Mouse (Mus musculus) heart, embryonic 10.5 days (tissue): ENCODE data around the gene Mgme1. TPM values are rescaled to one million over a fixed set of nuclear protein-coding genes. Genes with fewer than 3 reads are reported as not detected.

Source experiments
- DNase-seq: peaks from one replicate; pipeline ENCODE4 v3.0.0-alpha.2; 2017; ENCODE audit warnings: low spot score
- H3K27ac ChIP-seq: fragments of 300-500 bp; sonication (generic); 2 replicates; pipeline ENCODE4 v1.5.1; 2016; ENCODE audit warnings: mild to moderate bottlenecking
- H3K27me3 ChIP-seq: fragments of 300-500 bp; sonication (generic); 2 replicates; pipeline ENCODE4 v1.6.1; 2016; ENCODE audit warnings: mild to moderate bottlenecking; ENCODE audit not compliant: poor library complexity, insufficient read depth, severe bottlenecking
- H3K36me3 ChIP-seq: fragments of 300-500 bp; sonication (generic); 2 replicates; pipeline ENCODE4 v1.6.1; 2016; ENCODE audit warnings: mild to moderate bottlenecking, moderate library complexity
- H3K4me1 ChIP-seq: fragments of 300-500 bp; sonication (generic); 2 replicates; pipeline ENCODE4 v1.6.1; 2016; ENCODE audit warnings: mild to moderate bottlenecking
- H3K4me3 ChIP-seq: fragments of 300-500 bp; sonication (generic); 2 replicates; pipeline ENCODE4 v1.5.1; 2016; ENCODE audit warnings: mild to moderate bottlenecking, moderate library complexity
- H3K9me3 ChIP-seq: fragments of 300-500 bp; sonication (generic); 2 replicates; pipeline ENCODE4 v1.6.1; 2016; ENCODE audit warnings: mild to moderate bottlenecking, moderate library complexity
- WGBS: fragments of 180-500 bp; shearing (Covaris S2); methylation state at CpG from one replicate; pipeline ENCODE4 v1.1.7; 2016; 5-methylcytosine and 5-hydroxymethylcytosine counted together
- polyA plus RNA-seq: library from polyadenylated mRNA; unstranded; fragments of >200 nt; fragmentation: Nextera tagmentation; extraction: Ambion mirVana; gene quantifications from 2 replicates; pipeline ENCODE4 v1.2.1, GENCODE M21; 2016

Mgme1 gene
- polyA plus RNA-seq, 1 experiment from 2014 or later: 24.7 TPM

DNA sequence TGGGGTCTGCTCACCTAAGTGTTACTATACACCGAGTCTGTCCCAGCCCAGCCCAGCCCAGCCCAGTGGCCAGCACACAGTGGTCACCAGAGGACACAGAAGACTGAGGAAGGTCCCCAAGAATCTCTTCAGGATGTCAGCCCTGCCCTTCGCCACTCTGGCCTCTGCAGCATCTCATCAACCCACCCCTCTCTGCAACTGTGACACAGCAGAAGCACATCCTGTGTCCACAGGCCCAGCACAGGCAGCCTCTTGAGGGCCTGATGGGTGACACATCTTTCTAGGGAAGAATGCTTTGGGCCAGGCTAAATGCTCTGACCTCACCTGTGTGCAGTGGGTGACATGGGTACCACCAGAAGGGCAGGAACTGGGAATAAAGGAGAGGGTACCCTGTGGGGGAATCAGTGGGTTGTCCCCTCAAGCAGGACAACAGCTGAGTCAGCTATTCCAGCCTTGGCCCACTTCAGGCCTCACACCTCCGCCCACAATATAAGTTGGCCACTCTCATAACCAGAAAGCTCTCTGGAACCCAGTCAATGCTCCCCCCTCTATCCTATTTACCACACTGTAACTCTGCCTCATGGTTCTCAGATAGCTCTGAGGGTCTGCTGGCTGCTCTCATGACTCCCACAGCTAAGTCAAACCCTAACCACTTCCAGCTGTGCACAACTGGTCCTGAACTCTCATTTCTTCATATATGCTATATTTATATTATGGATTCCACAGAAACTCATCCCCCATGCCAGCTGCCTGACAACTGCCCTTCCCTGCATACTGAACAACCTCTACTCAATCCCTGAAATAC, 30.2 kb upstream of the Mgme1 start:
- Histone ChIP-seq H3K4me1 (no peaks in the 10 kb centered on the region; the same call in 1 of the 2 replicates), H3K36me3 (no peaks in the 10 kb centered on the region), H3K4me3 (no peak overlapping the region), H3K9me3 (no peaks in the 10 kb centered on the region), H3K27ac (peak overlapping the region; percentile 18; the same call in 1 of the 2 replicates), H3K27me3 (no peaks in the 10 kb centered on the region)
- 83% methylated on average over 3 of the region's 3 CpGs for WGBS
- no peak for DNase-seq

- Histone ChIP-seq H3K9me3 (no peaks in the 10 kb centered on the region), H3K36me3 (peaks cover 19% of the 10 kb centered on the region), H3K4me3 (no peak overlapping the region), H3K27ac (no peak overlapping the region; the same call in 1 of the 2 replicates), H3K27me3 (no peaks in the 10 kb centered on the region), H3K4me1 (peaks cover 27% of the 10 kb centered on the region)
- no peak for DNase-seq
- WGBS: 78% methylated on average over 7 of the region's 7 CpGs
These were observed 25.0 kb upstream of the Mgme1 start for GRCm38 (mm10) chr2:144245464-144245863.

DNA sequence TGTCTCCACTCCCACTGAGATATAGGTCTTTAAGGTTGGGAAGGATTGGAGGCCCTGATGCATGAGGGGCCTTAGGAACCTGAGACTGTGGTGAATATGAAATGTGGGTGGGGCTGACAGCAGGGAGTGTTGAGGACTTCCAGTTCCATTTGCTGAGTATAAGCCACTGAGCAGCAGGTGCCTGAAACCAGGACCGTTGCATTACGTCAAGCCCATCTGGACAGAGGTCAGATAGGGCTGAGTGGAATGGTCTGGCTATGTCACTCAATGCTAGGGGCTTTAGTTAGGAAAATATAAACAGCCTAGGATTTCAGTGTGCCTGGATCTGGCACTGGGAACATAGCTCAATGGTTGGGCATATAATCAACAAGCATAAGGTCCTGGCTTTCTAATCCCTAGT, 24.2 kb upstream of the Mgme1 start:
- peaks cover 27% of the 10 kb centered on the region for H3K36me3 ChIP-seq
- H3K27me3 ChIP-seq: no peaks in the 10 kb centered on the region
- DNase-seq: no peak
- WGBS: 59% methylated on average over 2 of the region's 2 CpGs
- no peak overlapping the region for H3K27ac ChIP-seq
- H3K4me1 ChIP-seq: peaks cover 27% of the 10 kb centered on the region
- H3K4me3 ChIP-seq: no peak overlapping the region
- no peaks in the 10 kb centered on the region for H3K9me3 ChIP-seq

DNA sequence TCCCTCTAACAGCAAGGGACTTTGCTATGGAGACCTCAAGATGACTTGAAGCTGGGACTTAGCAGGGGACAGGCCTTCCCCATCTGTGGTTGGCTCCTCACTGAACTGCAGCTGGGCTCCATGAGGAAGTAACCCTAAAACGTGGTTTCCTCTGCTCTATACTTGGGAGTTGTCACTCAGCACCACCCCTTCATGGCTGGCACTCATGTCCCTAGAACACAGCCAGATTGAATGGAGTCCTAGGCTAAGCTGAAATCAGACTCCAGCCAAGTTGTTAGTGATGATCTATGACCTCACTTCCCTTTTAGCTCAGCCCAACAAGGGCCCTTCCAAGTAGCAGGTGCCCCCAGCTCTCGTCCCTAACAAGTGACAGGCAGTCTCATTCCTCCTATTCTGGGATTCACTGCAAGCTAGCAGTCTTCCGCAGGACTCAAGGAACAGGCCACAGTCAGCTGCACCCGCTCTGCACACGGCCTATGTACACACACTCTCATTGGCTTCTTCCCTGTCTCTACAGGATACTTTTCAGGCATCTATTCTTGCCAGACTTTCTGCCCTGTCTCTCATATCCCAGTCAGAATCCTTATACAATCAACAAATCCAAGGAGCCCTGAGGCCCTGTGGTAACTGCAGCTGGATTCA, 23.0 kb upstream of the Mgme1 start:
- peaks cover 37% of the 10 kb centered on the region for H3K36me3 ChIP-seq
- H3K4me3 ChIP-seq: no peak overlapping the region
- H3K27me3 ChIP-seq: no peaks in the 10 kb centered on the region
- no peak for DNase-seq
- peak overlapping the region; percentile 22 for H3K27ac ChIP-seq
- H3K9me3 ChIP-seq: no peaks in the 10 kb centered on the region
- WGBS: 52% methylated on average over 5 of the region's 5 CpGs
- H3K4me1 ChIP-seq: peaks cover 27% of the 10 kb centered on the region

DNA sequence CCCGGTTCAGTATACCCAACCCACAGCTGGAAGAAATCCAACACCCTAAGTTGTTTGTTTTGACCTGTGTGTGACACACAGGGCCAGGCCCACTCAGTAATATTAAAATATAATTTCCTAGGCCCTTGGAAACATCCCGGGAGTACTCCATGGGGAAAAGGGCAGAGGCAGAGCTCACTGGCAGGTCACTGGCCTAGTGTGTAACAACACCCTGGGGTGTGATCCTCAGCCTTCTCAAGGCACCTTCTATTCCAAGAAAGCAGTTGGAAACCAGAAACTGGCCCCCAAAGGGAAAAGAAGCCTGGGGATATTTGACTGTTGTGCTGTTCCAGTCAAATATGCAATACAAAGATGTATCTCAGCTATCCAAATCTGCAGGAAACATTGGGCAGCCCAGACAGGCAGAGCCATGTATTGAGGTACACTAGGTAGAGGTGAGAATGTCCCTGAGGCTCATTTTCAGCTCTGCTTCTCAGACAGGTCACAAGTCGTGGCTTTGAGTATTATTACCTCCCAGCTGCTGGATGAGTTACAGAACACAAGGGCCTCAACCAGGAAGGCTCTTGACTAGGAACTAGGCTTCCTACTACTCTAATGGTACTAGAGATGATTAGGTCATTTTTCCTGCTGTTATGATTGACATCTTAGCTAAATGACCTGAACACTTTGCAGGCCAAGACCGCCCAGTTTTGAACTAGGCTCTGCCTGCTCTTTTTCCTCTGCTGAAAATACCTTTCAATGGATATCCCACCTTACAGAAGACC, 21.7 kb upstream of the Mgme1 start:
- peaks cover 51% of the 10 kb centered on the region for H3K36me3 ChIP-seq
- no peaks in the 10 kb centered on the region for H3K27me3 ChIP-seq
- H3K27ac ChIP-seq: no peak overlapping the region
- 44% methylated on average over 4 of the region's 4 CpGs for WGBS
- no peaks in the 10 kb centered on the region for H3K9me3 ChIP-seq
- peaks cover 27% of the 10 kb centered on the region for H3K4me1 ChIP-seq
- no peak for DNase-seq
- H3K4me3 ChIP-seq: no peak overlapping the region

DNA sequence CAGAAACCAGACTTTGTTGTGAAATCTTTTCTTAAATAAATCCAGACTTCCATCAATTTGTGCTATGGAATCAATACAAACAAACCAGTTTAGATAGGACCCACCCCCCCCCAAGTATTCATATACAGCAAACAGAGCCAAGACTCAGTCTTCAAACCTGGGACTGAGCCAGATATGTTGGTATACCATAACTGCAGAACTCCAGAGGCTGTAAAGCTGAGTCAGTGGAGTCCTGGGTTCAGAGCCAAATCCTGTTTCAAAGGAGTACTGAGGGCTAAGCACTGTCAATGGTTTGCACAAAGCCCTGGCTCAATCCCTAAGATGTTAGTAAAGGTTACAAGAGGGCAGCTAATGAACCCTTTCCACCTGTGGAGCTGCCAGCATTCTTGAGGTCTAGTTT, 20.4 kb upstream of the Mgme1 start:
- no peak for DNase-seq
- H3K4me3 ChIP-seq: no peak overlapping the region
- peaks cover 64% of the 10 kb centered on the region for H3K36me3 ChIP-seq
- H3K4me1 ChIP-seq: peaks cover 27% of the 10 kb centered on the region
- no peak overlapping the region for H3K27ac ChIP-seq
- H3K27me3 ChIP-seq: no peaks in the 10 kb centered on the region
- no peaks in the 10 kb centered on the region for H3K9me3 ChIP-seq

DNA sequence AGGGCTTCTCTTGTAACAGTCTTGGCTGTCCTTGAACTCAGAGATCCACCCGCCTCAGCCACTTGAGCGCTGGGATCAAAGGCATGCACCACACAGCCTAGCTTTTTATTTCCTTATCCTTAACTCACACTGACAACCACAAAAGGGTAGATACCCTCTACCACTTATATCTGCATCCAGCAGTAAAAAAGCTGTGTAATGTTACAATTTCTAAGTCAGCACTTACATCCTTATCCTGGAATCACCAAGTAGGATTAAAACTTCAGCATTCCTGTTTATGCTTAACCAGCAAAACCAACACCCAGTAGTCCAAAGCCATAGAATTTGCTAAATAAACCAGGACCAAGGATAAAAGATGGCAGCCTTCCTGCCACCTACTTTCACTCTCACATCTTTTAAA, 7.6 kb upstream of the Mgme1 start:
- H3K27me3 ChIP-seq: no peaks in the 10 kb centered on the region
- H3K4me3 ChIP-seq: no peak overlapping the region
- H3K4me1 ChIP-seq: peaks cover 18% of the 10 kb centered on the region
- WGBS: 79% methylated on average over 2 of the region's 2 CpGs
- DNase-seq: no peak
- no peaks in the 10 kb centered on the region for H3K9me3 ChIP-seq
- H3K36me3 ChIP-seq: peaks cover 80% of the 10 kb centered on the region
- no peak overlapping the region for H3K27ac ChIP-seq

- Histone ChIP-seq H3K4me3 (no peak overlapping the region), H3K4me1 (peaks cover 24% of the 10 kb centered on the region)
These were observed 5.9 kb upstream of the Mgme1 start for GRCm38 (mm10) chr2:144264398-144265119.

GRCm38 (mm10) chr2:144265120-144265488, 5.4 kb upstream of the Mgme1 start:
- peaks cover 24% of the 10 kb centered on the region for H3K4me1 ChIP-seq
- no peaks in the 10 kb centered on the region for H3K9me3 ChIP-seq
- WGBS: 76% methylated on average over 3 of the region's 3 CpGs
- DNase-seq: no peak
- H3K4me3 ChIP-seq: no peak overlapping the region
- H3K36me3 ChIP-seq: peaks cover 57% of the 10 kb centered on the region
- no peak overlapping the region for H3K27ac ChIP-seq
- no peaks in the 10 kb centered on the region for H3K27me3 ChIP-seq

More at GRCm38 (mm10) chr2:144264398-144265119, 5.9 kb upstream of the Mgme1 start:
- H3K36me3 ChIP-seq: peaks cover 63% of the 10 kb centered on the region
- 85% methylated on average over 5 of the region's 5 CpGs for WGBS
- H3K27me3 ChIP-seq: no peaks in the 10 kb centered on the region
- H3K27ac ChIP-seq: no peak overlapping the region
- no peaks in the 10 kb centered on the region for H3K9me3 ChIP-seq
- no peak for DNase-seq

- H3K27ac ChIP-seq: no peak overlapping the region
- no peak for DNase-seq
- H3K4me3 ChIP-seq: 0 out of 2 replicates have a peak overlapping the region, but pooled peaks have one; percentile 15
- H3K36me3 ChIP-seq: peaks cover 47% of the 10 kb centered on the region
- peaks cover 27% of the 10 kb centered on the region for H3K4me1 ChIP-seq
- no peaks in the 10 kb centered on the region for H3K27me3 ChIP-seq
- WGBS: 55% methylated on average over 4 of the region's 4 CpGs
- no peaks in the 10 kb centered on the region for H3K9me3 ChIP-seq
These were observed 4.4 kb upstream of the Mgme1 start for GRCm38 (mm10) chr2:144265916-144266683.

DNA sequence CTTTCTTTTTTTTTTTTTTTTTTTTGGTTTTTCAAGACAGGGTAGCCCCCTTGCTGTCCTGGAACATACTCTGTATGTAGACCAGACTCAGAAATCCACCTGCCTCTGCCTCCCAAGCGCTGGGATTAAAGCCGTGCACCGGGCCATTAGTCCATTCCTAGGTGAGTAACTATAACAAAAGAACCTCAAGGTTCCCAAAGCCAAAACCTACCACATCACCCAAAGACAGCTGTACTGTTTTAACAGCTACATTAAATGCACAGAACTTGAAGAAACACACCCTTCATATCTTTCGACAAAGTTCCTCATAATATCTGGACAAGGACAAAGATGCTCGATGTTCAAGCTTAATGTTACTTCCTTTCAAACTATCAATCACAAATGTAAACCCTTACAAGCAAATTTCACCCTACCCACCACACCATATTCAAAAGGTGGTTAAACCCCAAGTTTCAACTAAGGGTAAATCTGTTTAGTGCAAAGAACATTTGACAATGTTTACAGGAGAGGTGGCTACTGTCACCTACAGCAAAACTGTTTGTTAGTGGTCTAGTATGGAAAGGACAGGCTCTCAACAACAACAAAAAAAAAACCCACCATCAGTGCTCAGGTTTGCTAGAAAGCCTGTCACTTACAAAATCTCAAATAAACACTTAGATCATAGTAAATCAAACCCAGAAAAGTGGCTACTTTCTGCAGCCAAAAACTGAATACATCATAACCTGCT, 3.3 kb upstream of the Mgme1 start:
- peaks cover 37% of the 10 kb centered on the region for H3K36me3 ChIP-seq
- 47% methylated on average over 5 of the region's 5 CpGs for WGBS

DNA sequence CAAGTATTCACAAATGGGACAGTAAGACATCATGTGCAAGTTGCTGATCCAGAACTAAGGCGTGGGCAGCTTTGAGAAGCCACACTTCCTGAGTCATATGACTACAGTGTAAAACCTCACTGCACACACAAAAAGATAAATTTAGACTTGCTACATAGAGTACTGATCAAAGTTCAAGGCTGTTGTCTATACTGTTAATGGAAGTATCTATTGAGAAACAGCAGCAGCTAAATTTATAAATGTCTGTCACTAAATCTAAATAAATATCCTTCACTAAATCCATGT, 2.8 kb upstream of the Mgme1 start:
- H3K36me3 ChIP-seq: peaks cover 35% of the 10 kb centered on the region
- H3K9me3 ChIP-seq: no peaks in the 10 kb centered on the region
- WGBS: 40% methylated on average over 1 of the region's 1 CpGs
- H3K27me3 ChIP-seq: no peaks in the 10 kb centered on the region
- H3K4me3 ChIP-seq: peak overlapping the region; percentile 93
- DNase-seq: no peak
- no peak overlapping the region for H3K27ac ChIP-seq
- H3K4me1 ChIP-seq: peaks cover 30% of the 10 kb centered on the region

More for the DNA sequence above, 3.3 kb upstream of the Mgme1 start:
- no peak for DNase-seq
- peaks cover 30% of the 10 kb centered on the region for H3K4me1 ChIP-seq
- H3K27ac ChIP-seq: no peak overlapping the region
- peak overlapping the region; percentile 93 for H3K4me3 ChIP-seq
- no peaks in the 10 kb centered on the region for H3K27me3 ChIP-seq
- no peaks in the 10 kb centered on the region for H3K9me3 ChIP-seq
